Mouse (Mus musculus) lung, postnatal 0 days (tissue): Measurements from ENCODE around the gene Ccdc183. TPM values are rescaled to one million over a fixed set of nuclear protein-coding genes. Genes with fewer than 3 reads are reported as not detected.

Source experiments
- ATAC-seq: fragments of 200-750 bp; cut with Nextera tagmentation; 2 replicates; pipeline ENCODE4 v1.8.0; 2017; ENCODE audit warnings: moderate library complexity
- DNase-seq: peaks from one replicate; pipeline ENCODE4 v3.0.0-alpha.2; 2016; ENCODE audit warnings: low spot score
- H3K27ac ChIP-seq: fragments of 300-500 bp; sonication (generic); 2 replicates; pipeline ENCODE4 v1.5.1; 2014; ENCODE audit warnings: antibody characterized with exemption, mild to moderate bottlenecking, low read length, mixed read lengths
- H3K27me3 ChIP-seq: fragments of 300-500 bp; sonication (generic); replicated peaks from 2 replicates; pipeline ENCODE4 v1.6.1; 2014; ENCODE audit warnings: low read length, mixed read lengths; ENCODE audit not compliant: insufficient read depth
- H3K36me3 ChIP-seq: fragments of 300-500 bp; sonication (generic); 2 replicates; pipeline ENCODE4 v1.6.1; 2014; ENCODE audit warnings: low read length, mixed read lengths; ENCODE audit not compliant: insufficient read depth
- H3K4me1 ChIP-seq: fragments of 300-500 bp; sonication (generic); 2 replicates; pipeline ENCODE4 v1.6.1; 2014; ENCODE audit warnings: antibody characterized with exemption, low read depth, low read length, mixed read lengths; ENCODE audit not compliant: insufficient read depth
- H3K4me2 ChIP-seq: fragments of 300-500 bp; sonication (generic); replicated peaks from 2 replicates; pipeline ENCODE4 v1.6.1; 2014; ENCODE audit warnings: low read depth, mild to moderate bottlenecking, low read length, moderate library complexity, mixed read lengths
- H3K4me3 ChIP-seq: fragments of 300-500 bp; sonication (generic); 2 replicates; pipeline ENCODE4 v1.5.1; 2014; ENCODE audit warnings: low read depth, low read length
- H3K9ac ChIP-seq: fragments of 300-500 bp; sonication (generic); replicated peaks from 2 replicates; pipeline ENCODE4 v1.6.1; 2014; ENCODE audit warnings: low read depth, mild to moderate bottlenecking
- H3K9me3 ChIP-seq: fragments of 300-500 bp; sonication (generic); 2 replicates; pipeline ENCODE4 v1.6.1; 2016; ENCODE audit warnings: low read length, mixed read lengths
- CTCF ChIP-seq: IDR thresholded peaks from 2 replicates; pipeline ENCODE4 v1.5.1; 2016; ENCODE audit warnings: antibody characterized with exemption, mild to moderate bottlenecking
- EP300 ChIP-seq: IDR thresholded peaks from 2 replicates; pipeline ENCODE4 v1.6.1; 2016; ENCODE audit warnings: antibody characterized with exemption, mild to moderate bottlenecking, control low read depth
- WGBS: fragments of 180-500 bp; shearing (Covaris S2); extraction: QIAGEN DNeasy Blood & Tissue Kit; methylation state at CpG from one replicate; pipeline ENCODE4 v1.1.7; 2014; 5-methylcytosine and 5-hydroxymethylcytosine counted together
- polyA plus RNA-seq: library from polyadenylated mRNA; unstranded; fragments of >200 nt; fragmentation: Nextera tagmentation; extraction: Ambion mirVana; gene quantifications from 2 replicates; pipeline ENCODE4 v1.2.1, GENCODE M21; 2015

Ccdc183 gene
- 0.38 and 0.44 TPM in 2 replicates for polyA plus RNA-seq

- ATAC-seq = no peak
- DNase-seq = no peak
- no peak within 1 kb of the TSS for H3K4me3 ChIP-seq
- no peak within 1 kb of the TSS for H3K4me2 ChIP-seq
- TF ChIP-seq CTCF = no peak
- TF ChIP-seq EP300 = no peak
- H3K9me3 ChIP-seq = no peaks in the 10 kb centered on the region
- H3K4me1 ChIP-seq = peaks cover 5% of the 10 kb centered on the region; the same call in 1 of the 2 replicates
- no peaks in the 10 kb centered on the region for H3K36me3 ChIP-seq
- H3K27ac ChIP-seq = no peak within 1 kb of the TSS
- 61% methylated on average over 3 of the region's 3 CpGs for WGBS
- no peak within 1 kb of the TSS for H3K9ac ChIP-seq
- peaks cover 25% of the 10 kb centered on the region for H3K27me3 ChIP-seq
These were observed at the start of gene Ccdc183 for GRCm38 (mm10) chr2:25617578-25617977. TSS of gene Ccdc183 (minus strand) at chr2:25617678.

- DNase-seq = no peak
- Histone ChIP-seq H3K4me1 (no peaks in the 10 kb centered on the region), H3K36me3 (no peaks in the 10 kb centered on the region), H3K9me3 (no peaks in the 10 kb centered on the region), H3K4me2 (no peak overlapping the region), H3K27me3 (no peaks in the 10 kb centered on the region), H3K9ac (no peak overlapping the region), H3K4me3 (no peak overlapping the region), H3K27ac (no peak overlapping the region)
- no peak for ATAC-seq
- 54% methylated on average over 1 of the region's 1 CpGs for WGBS
- TF ChIP-seq CTCF (no peak), EP300 (no peak)
These were observed 49.0 kb upstream of the Ccdc183 start for GRCm38 (mm10) chr2:25666516-25666915.

GRCm38 (mm10) chr2:25664125-25664524 is 46.6 kb upstream of the Ccdc183 start:
- TF ChIP-seq EP300 = no peak
- no peak for TF ChIP-seq CTCF
- H3K9ac ChIP-seq = no peak overlapping the region
- no peaks in the 10 kb centered on the region for H3K36me3 ChIP-seq
- ATAC-seq = no peak
- 82% methylated on average over 5 of the region's 5 CpGs for WGBS
- H3K27ac ChIP-seq = no peak overlapping the region
- H3K4me1 ChIP-seq = no peaks in the 10 kb centered on the region
- DNase-seq = no peak
- no peaks in the 10 kb centered on the region for H3K27me3 ChIP-seq
- no peak overlapping the region for H3K4me2 ChIP-seq
- no peaks in the 10 kb centered on the region for H3K9me3 ChIP-seq
- H3K4me3 ChIP-seq = no peak overlapping the region

GRCm38 (mm10) chr2:25663511-25663910 is 46.0 kb upstream of the Ccdc183 start:
- Histone ChIP-seq H3K27me3 (no peaks in the 10 kb centered on the region), H3K36me3 (no peaks in the 10 kb centered on the region), H3K27ac (no peak overlapping the region), H3K9ac (no peak overlapping the region), H3K4me2 (no peak overlapping the region), H3K4me1 (no peaks in the 10 kb centered on the region), H3K4me3 (no peak overlapping the region), H3K9me3 (no peaks in the 10 kb centered on the region)
- WGBS = 52% methylated on average over 1 of the region's 1 CpGs
- DNase-seq (peak; percentile 26), ATAC-seq (no peak)
- TF ChIP-seq CTCF (peak; percentile 75), EP300 (no peak)

GRCm38 (mm10) chr2:25661245-25661970 is 43.9 kb upstream of the Ccdc183 start:
- Histone ChIP-seq H3K4me3 (no peak overlapping the region), H3K4me1 (no peaks in the 10 kb centered on the region), H3K27ac (no peak overlapping the region), H3K36me3 (no peaks in the 10 kb centered on the region), H3K27me3 (no peaks in the 10 kb centered on the region), H3K9ac (no peak overlapping the region), H3K9me3 (no peaks in the 10 kb centered on the region), H3K4me2 (no peak overlapping the region)
- TF ChIP-seq EP300 = no peak
- no peak for TF ChIP-seq CTCF
- DNase-seq (no peak), ATAC-seq (no peak)
- WGBS = 74% methylated on average over 6 of the region's 6 CpGs

- 75% methylated on average over 8 of the region's 8 CpGs for WGBS
- Histone ChIP-seq H3K4me1 (no peaks in the 10 kb centered on the region), H3K9me3 (no peaks in the 10 kb centered on the region), H3K27me3 (no peaks in the 10 kb centered on the region), H3K27ac (no peak overlapping the region), H3K9ac (no peak overlapping the region), H3K36me3 (no peaks in the 10 kb centered on the region), H3K4me3 (no peak overlapping the region), H3K4me2 (no peak overlapping the region)
- ATAC-seq = no peak
- DNase-seq = no peak
- TF ChIP-seq CTCF = no peak
- no peak for TF ChIP-seq EP300
These were observed 42.8 kb upstream of the Ccdc183 start for GRCm38 (mm10) chr2:25660279-25660678.
